Mouse (Mus musculus) forebrain, embryonic 13.5 days (tissue): Measurements from ENCODE around the gene Fam129b. TPM values are rescaled to one million over a fixed set of nuclear protein-coding genes. Genes with fewer than 3 reads are reported as not detected.
"Not testable (repeated sequence)": the region's sequence is repeated elsewhere in the genome, so short reads cannot be mapped to it uniquely, and the experiment has no call there.

Source experiments
- ATAC-seq: fragments of 200-750 bp; cut with Nextera tagmentation; 2 replicates; pipeline ENCODE4 v1.8.0; 2017
- H3K27ac ChIP-seq: fragments of 300-500 bp; sonication (generic); 2 replicates; pipeline ENCODE4 v1.5.1; 2015; ENCODE audit warnings: inconsistent platforms, mild to moderate bottlenecking, moderate library complexity
- H3K27me3 ChIP-seq: fragments of 300-500 bp; sonication (generic); 2 replicates; pipeline ENCODE4 v1.6.1; 2015; ENCODE audit warnings: mild to moderate bottlenecking, inconsistent platforms
- H3K36me3 ChIP-seq: fragments of 300-500 bp; sonication (generic); 2 replicates; pipeline ENCODE4 v1.6.1; 2015; ENCODE audit warnings: mild to moderate bottlenecking, inconsistent platforms; ENCODE audit not compliant: poor library complexity, severe bottlenecking
- H3K4me1 ChIP-seq: fragments of 300-500 bp; sonication (generic); 2 replicates; pipeline ENCODE4 v1.6.1; 2015; ENCODE audit warnings: inconsistent platforms
- H3K4me2 ChIP-seq: fragments of 300-500 bp; sonication (generic); 2 replicates; pipeline ENCODE4 v1.6.1; 2015; ENCODE audit warnings: inconsistent platforms, mild to moderate bottlenecking, moderate library complexity
- H3K4me3 ChIP-seq: fragments of 300-500 bp; sonication (generic); 2 replicates; pipeline ENCODE4 v1.5.1; 2015; ENCODE audit warnings: mild to moderate bottlenecking, inconsistent platforms
- H3K9ac ChIP-seq: fragments of 300-500 bp; sonication (generic); 2 replicates; pipeline ENCODE4 v1.6.1; 2015; ENCODE audit warnings: mild to moderate bottlenecking, inconsistent platforms
- H3K9me3 ChIP-seq: fragments of 300-500 bp; sonication (generic); replicated peaks from 2 replicates; pipeline ENCODE4 v1.6.1; 2016; ENCODE audit warnings: inconsistent platforms
- WGBS: fragments of 180-500 bp; shearing (Covaris S2); methylation state at CpG from one replicate; pipeline ENCODE4 v1.1.7; 2015; 5-methylcytosine and 5-hydroxymethylcytosine counted together
- polyA plus RNA-seq: library from polyadenylated mRNA; unstranded; fragments of >200 nt; fragmentation: Nextera tagmentation; extraction: Ambion mirVana; gene quantifications from 2 replicates; pipeline ENCODE4 v1.2.1, GENCODE M21; 2015

Fam129b gene
- polyA plus RNA-seq, 1 experiment from 2014 or later, result 21.1 TPM

- peaks cover 19% of the 10 kb centered on the region for H3K4me1 ChIP-seq
- peak within 1 kb of the TSS; percentile 85 for H3K4me3 ChIP-seq
- no peaks in the 10 kb centered on the region for H3K36me3 ChIP-seq
- no peaks in the 10 kb centered on the region for H3K9me3 ChIP-seq
- H3K27me3 ChIP-seq, result 0 out of 2 replicates have a peak, but pooled peaks cover 6% of the 10 kb centered on the region
- under 1% methylated on average over 62 of the region's 78 CpGs for WGBS
- peak; percentile 96 for ATAC-seq
- peak within 1 kb of the TSS; percentile 89 for H3K27ac ChIP-seq
- peak within 1 kb of the TSS; percentile 94 for H3K4me2 ChIP-seq
- peak within 1 kb of the TSS; percentile 86 for H3K9ac ChIP-seq
These were observed 29.0 kb upstream of the Fam129b start, which contains the start of gene Stxbp1 for GRCm38 (mm10) chr2:32846805-32847467. Gene Stxbp1, minus strand, starts transcription at chr2:32847245.

GRCm38 (mm10) chr2:32847468-32847821, 28.5 kb upstream of the Fam129b start:
- 50% methylated on average over 6 of the region's 6 CpGs for WGBS
- Histone ChIP-seq H3K4me3 (peak overlapping the region; percentile 85), H3K27ac (no peak overlapping the region), H3K27me3 (0 out of 2 replicates have a peak, but pooled peaks cover 6% of the 10 kb centered on the region), H3K4me1 (peaks cover 24% of the 10 kb centered on the region), H3K36me3 (no peaks in the 10 kb centered on the region), H3K9me3 (no peaks in the 10 kb centered on the region), H3K4me2 (peak overlapping the region; percentile 94), H3K9ac (no peak overlapping the region)
- ATAC-seq, result peak; percentile 52

GRCm38 (mm10) chr2:32852156-32852555, 23.8 kb upstream of the Fam129b start:
- Histone ChIP-seq H3K4me3 (no peak overlapping the region), H3K4me1 (peaks cover 12% of the 10 kb centered on the region), H3K9me3 (no peaks in the 10 kb centered on the region), H3K4me2 (peak overlapping the region; percentile 31), H3K27me3 (0 out of 2 replicates have a peak, but pooled peaks cover 6% of the 10 kb centered on the region), H3K27ac (no peak overlapping the region), H3K9ac (0 out of 2 replicates have a peak overlapping the region, but pooled peaks have one; percentile 6), H3K36me3 (no peaks in the 10 kb centered on the region)
- ATAC-seq, result no peak
- WGBS, result 2% methylated on average over 20 of the region's 20 CpGs

GRCm38 (mm10) chr2:32853716-32854115, 22.2 kb upstream of the Fam129b start:
- not testable (repeated sequence) for H3K27me3 ChIP-seq, H3K4me3 ChIP-seq, H3K27ac ChIP-seq, H3K9me3 ChIP-seq, H3K9ac ChIP-seq, H3K36me3 ChIP-seq, H3K4me2 ChIP-seq
- H3K4me1 ChIP-seq, result peaks cover 12% of the 10 kb centered on the region
- ATAC-seq, result 0 out of 2 replicates have a peak, but pooled peaks have one; percentile 3
- WGBS, result 70% methylated on average over 4 of the region's 4 CpGs

GRCm38 (mm10) chr2:32854206-32854605, 21.7 kb upstream of the Fam129b start:
- ATAC-seq, result peak; percentile 80
- 0 out of 2 replicates have a peak, but pooled peaks cover 6% of the 10 kb centered on the region for H3K27me3 ChIP-seq
- no peak overlapping the region for H3K27ac ChIP-seq
- 6% methylated on average over 8 of the region's 8 CpGs for WGBS
- H3K36me3 ChIP-seq, result no peaks in the 10 kb centered on the region
- H3K9me3 ChIP-seq, result no peaks in the 10 kb centered on the region
- H3K9ac ChIP-seq, result no peak overlapping the region
- H3K4me3 ChIP-seq, result no peak overlapping the region
- peaks cover 12% of the 10 kb centered on the region for H3K4me1 ChIP-seq
- no peak overlapping the region for H3K4me2 ChIP-seq

DNA sequence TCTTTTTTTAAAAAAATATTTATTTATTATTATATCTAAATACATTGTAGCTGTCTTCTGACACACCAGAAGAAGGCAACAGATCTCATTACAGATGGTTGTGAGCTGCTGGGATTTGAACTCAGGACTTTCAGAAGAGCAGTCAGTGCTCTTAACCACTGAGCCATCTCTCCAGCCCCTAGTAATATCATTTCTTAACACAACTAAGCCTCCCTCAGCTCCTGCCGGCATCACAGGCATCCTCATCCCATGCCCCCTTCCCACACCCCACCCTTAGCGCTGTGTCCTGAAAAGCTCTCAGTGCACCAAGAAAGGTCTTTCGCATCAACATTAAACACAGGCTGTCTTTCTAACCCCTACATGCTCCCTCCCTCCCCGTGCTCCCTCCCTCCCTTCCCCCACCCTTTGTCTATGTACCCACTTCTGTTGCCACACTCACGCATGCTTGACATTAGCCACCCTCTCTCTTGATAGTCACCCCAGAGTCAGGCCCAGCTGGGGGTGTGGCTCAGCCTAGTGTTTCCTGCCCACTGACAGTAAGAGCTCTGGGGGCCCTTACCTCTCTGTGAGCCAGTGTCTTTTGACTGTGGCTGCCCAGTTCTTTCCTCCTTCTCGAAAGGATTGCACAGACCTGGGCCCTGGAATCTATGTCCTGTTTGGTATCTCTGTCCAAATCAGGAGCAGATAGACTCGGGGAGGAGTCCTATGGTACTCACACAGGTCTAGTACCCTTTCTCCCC, 20.7 kb upstream of the Fam129b start:
- ATAC-seq, result no peak
- Histone ChIP-seq H3K4me1 (peaks cover 12% of the 10 kb centered on the region), H3K27me3 (0 out of 2 replicates have a peak, but pooled peaks cover 6% of the 10 kb centered on the region), H3K27ac (no peak overlapping the region), H3K36me3 (no peaks in the 10 kb centered on the region), H3K9me3 (no peaks in the 10 kb centered on the region), H3K4me3 (no peak overlapping the region), H3K4me2 (no peak overlapping the region), H3K9ac (no peak overlapping the region)
- 67% methylated on average over 7 of the region's 7 CpGs for WGBS

GRCm38 (mm10) chr2:32855790-32856465, 20.0 kb upstream of the Fam129b start:
- no peak overlapping the region for H3K27ac ChIP-seq
- H3K4me1 ChIP-seq, result peaks cover 12% of the 10 kb centered on the region
- 57% methylated on average over 5 of the region's 5 CpGs for WGBS
- no peaks in the 10 kb centered on the region for H3K9me3 ChIP-seq
- H3K4me2 ChIP-seq, result no peak overlapping the region
- H3K4me3 ChIP-seq, result no peak overlapping the region
- H3K9ac ChIP-seq, result no peak overlapping the region
- no peaks in the 10 kb centered on the region for H3K36me3 ChIP-seq
- no peak for ATAC-seq
- 0 out of 2 replicates have a peak, but pooled peaks cover 6% of the 10 kb centered on the region for H3K27me3 ChIP-seq

GRCm38 (mm10) chr2:32857584-32857983, 18.3 kb upstream of the Fam129b start:
- ATAC-seq, result peak; percentile 64

DNA sequence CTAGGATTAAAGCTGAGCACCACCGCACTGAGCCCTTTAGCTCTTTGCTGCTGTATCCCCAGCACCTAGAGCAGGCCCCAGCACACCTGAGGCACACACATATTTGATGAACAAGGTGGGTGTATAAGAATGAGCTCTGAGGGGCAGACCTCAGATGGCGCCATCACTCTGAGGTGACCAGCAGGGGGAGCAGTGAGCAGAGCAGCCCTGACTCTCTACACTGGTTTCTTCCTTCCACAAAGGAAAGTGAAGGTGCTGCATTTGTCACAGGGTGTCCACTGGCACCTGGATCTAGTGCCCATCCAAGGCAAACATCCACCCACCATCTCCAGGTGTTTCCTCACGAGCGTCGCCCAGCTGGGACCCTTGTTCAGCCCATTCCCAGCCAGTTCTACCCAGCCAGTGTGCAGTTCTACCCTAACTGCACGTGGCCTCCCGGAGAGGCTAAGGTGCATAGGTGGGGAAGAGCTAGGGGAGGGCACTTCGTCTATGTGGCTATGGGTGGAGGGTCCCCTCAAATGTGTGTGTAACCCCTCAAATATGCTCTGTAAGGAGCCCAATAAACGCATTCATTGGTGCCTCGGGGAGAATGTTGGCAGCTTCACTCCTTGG, 16.8 kb upstream of the Fam129b start:
- Histone ChIP-seq H3K9ac (no peak overlapping the region), H3K36me3 (no peaks in the 10 kb centered on the region), H3K9me3 (no peaks in the 10 kb centered on the region), H3K4me2 (no peak overlapping the region), H3K4me3 (no peak overlapping the region), H3K27me3 (no peaks in the 10 kb centered on the region), H3K4me1 (peaks cover 3% of the 10 kb centered on the region; the same call in 1 of the 2 replicates), H3K27ac (no peak overlapping the region)
- peak; percentile 50; the same call in 1 of the 2 replicates for ATAC-seq
- WGBS, result 45% methylated on average over 10 of the region's 10 CpGs

More at GRCm38 (mm10) chr2:32857584-32857983, 18.3 kb upstream of the Fam129b start:
- Histone ChIP-seq H3K9me3 (no peaks in the 10 kb centered on the region), H3K4me1 (peaks cover 3% of the 10 kb centered on the region; the same call in 1 of the 2 replicates), H3K9ac (no peak overlapping the region), H3K4me2 (no peak overlapping the region), H3K27me3 (no peaks in the 10 kb centered on the region), H3K36me3 (no peaks in the 10 kb centered on the region), H3K27ac (no peak overlapping the region), H3K4me3 (no peak overlapping the region)
- WGBS, result 0% methylated on average over 7 of the region's 7 CpGs

DNA sequence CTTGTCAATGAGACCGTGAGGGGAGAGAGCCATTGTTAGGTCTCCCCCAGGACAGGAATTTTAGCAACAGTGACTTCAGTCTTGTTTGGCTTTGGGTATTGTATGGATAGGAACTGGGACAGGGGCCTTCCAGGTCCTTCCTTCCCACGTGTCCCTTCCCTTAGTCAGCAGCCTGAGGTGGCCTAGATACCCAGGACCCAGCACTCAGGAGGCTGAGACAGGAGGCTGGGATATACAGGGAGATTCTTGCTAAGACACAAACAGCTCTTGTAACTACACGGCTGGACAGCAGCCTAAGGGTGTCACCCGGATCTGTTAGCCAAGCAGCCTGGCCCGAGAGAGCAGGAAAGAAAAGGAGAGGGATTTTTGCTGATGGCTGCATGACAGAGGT, 16.3 kb upstream of the Fam129b start:
- H3K9ac ChIP-seq, result no peak overlapping the region
- H3K4me3 ChIP-seq, result no peak overlapping the region
- no peak for ATAC-seq
- no peaks in the 10 kb centered on the region for H3K9me3 ChIP-seq
- no peaks in the 10 kb centered on the region for H3K27me3 ChIP-seq
- no peaks in the 10 kb centered on the region for H3K36me3 ChIP-seq
- H3K27ac ChIP-seq, result no peak overlapping the region
- H3K4me2 ChIP-seq, result no peak overlapping the region
- 85% methylated on average over 5 of the region's 5 CpGs for WGBS
- peaks cover 3% of the 10 kb centered on the region; the same call in 1 of the 2 replicates for H3K4me1 ChIP-seq

DNA sequence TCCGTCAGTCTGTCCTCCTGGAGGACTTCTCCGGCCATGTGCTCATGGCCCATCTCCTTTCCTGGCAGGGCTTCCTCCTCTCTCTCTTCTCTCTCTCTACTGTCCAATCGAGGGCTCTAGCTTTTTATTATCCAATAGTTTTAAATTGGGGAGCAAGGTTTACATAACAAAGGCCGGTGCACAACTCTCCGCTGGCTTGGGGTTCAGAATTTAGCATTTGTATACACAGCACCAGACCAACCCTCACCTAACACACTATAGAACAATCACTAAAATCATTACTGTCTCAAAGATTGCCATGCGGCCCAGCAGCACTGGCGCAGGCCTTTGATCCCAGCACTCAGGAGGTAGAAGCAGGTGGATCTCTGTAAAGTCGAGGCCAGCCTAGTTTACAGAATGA, 15.1 kb upstream of the Fam129b start:
- no peak overlapping the region for H3K9ac ChIP-seq
- H3K9me3 ChIP-seq, result no peaks in the 10 kb centered on the region
- H3K27me3 ChIP-seq, result no peaks in the 10 kb centered on the region
- H3K27ac ChIP-seq, result no peak overlapping the region
- ATAC-seq, result no peak
- no peak overlapping the region for H3K4me3 ChIP-seq
- 80% methylated on average over 8 of the region's 8 CpGs for WGBS
- H3K36me3 ChIP-seq, result no peaks in the 10 kb centered on the region
- H3K4me1 ChIP-seq, result peaks cover 3% of the 10 kb centered on the region; the same call in 1 of the 2 replicates
- no peak overlapping the region for H3K4me2 ChIP-seq
